Mouse (Mus musculus) neural tube, embryonic 12.5 days (tissue): Measurements from ENCODE around the gene Ctnna3. TPM values are rescaled to one million over a fixed set of nuclear protein-coding genes. Genes with fewer than 3 reads are reported as not detected.
"Not testable (repeated sequence)": the region's sequence is repeated elsewhere in the genome, so short reads cannot be mapped to it uniquely, and the experiment has no call there.

Source experiments
- ATAC-seq: fragments of 200-750 bp; cut with Nextera tagmentation; 2 replicates; pipeline ENCODE4 v1.8.0; 2017; ENCODE audit warnings: low read depth, mild to moderate bottlenecking, moderate TSS enrichment, moderate library complexity; ENCODE audit not compliant: low FRiP score
- H3K27ac ChIP-seq: fragments of 300-500 bp; sonication (generic); 2 replicates; pipeline ENCODE4 v1.5.1; 2016
- H3K27me3 ChIP-seq: fragments of 300-500 bp; sonication (generic); replicated peaks from 2 replicates; pipeline ENCODE4 v1.6.1; 2016; ENCODE audit warnings: mild to moderate bottlenecking
- H3K36me3 ChIP-seq: fragments of 300-500 bp; sonication (generic); 2 replicates; pipeline ENCODE4 v1.6.1; 2016; ENCODE audit warnings: mild to moderate bottlenecking
- H3K4me1 ChIP-seq: fragments of 300-500 bp; sonication (generic); 2 replicates; pipeline ENCODE4 v1.6.1; 2016
- H3K4me2 ChIP-seq: fragments of 300-500 bp; sonication (generic); replicated peaks from 2 replicates; pipeline ENCODE4 v1.6.1; 2016; ENCODE audit warnings: mild to moderate bottlenecking
- H3K4me3 ChIP-seq: fragments of 300-500 bp; sonication (generic); 2 replicates; pipeline ENCODE4 v1.5.1; 2016
- H3K9ac ChIP-seq: fragments of 300-500 bp; sonication (generic); 2 replicates; pipeline ENCODE4 v1.6.1; 2016; ENCODE audit warnings: mild to moderate bottlenecking
- H3K9me3 ChIP-seq: fragments of 300-500 bp; sonication (generic); 2 replicates; pipeline ENCODE4 v1.6.1; 2016; ENCODE audit warnings: mild to moderate bottlenecking
- WGBS: fragments of 180-500 bp; shearing (Covaris S2); methylation state at CpG from one replicate; pipeline ENCODE4 v1.1.7; 2016; 5-methylcytosine and 5-hydroxymethylcytosine counted together
- polyA plus RNA-seq: library from polyadenylated mRNA; unstranded; fragments of >200 nt; fragmentation: Nextera tagmentation; extraction: Ambion mirVana; gene quantifications from 2 replicates; pipeline ENCODE4 v1.2.1, GENCODE M21; 2016

The Ctnna3 gene
- polyA plus RNA-seq, 1 experiment from 2014 or later: 0.90 TPM

GRCm38 (mm10) chr10:64225826-64226225 is 795.9 kb downstream of the Ctnna3 start:
- not testable (repeated sequence) for H3K4me2 ChIP-seq, ATAC-seq, H3K4me3 ChIP-seq, H3K27ac ChIP-seq, H3K9me3 ChIP-seq, H3K4me1 ChIP-seq, H3K27me3 ChIP-seq, H3K9ac ChIP-seq, H3K36me3 ChIP-seq

GRCm38 (mm10) chr10:64243421-64243820 is 813.5 kb downstream of the Ctnna3 start:
- Histone ChIP-seq H3K9ac (no peak overlapping the region), H3K4me3 (no peak overlapping the region), H3K4me2 (no peak overlapping the region), H3K27ac (no peak overlapping the region), H3K9me3 (no peaks in the 10 kb centered on the region), H3K27me3 (no peaks in the 10 kb centered on the region), H3K36me3 (no peaks in the 10 kb centered on the region), H3K4me1 (no peaks in the 10 kb centered on the region)
- no peak for ATAC-seq
- WGBS: 83% methylated on average over 4 of the region's 4 CpGs

- H3K9me3 ChIP-seq: no peaks in the 10 kb centered on the region
- no peaks in the 10 kb centered on the region for H3K36me3 ChIP-seq
- no peak overlapping the region for H3K27ac ChIP-seq
- H3K27me3 ChIP-seq: no peaks in the 10 kb centered on the region
- no peak for ATAC-seq
- H3K9ac ChIP-seq: no peak overlapping the region
- H3K4me2 ChIP-seq: no peak overlapping the region
- no peaks in the 10 kb centered on the region for H3K4me1 ChIP-seq
- H3K4me3 ChIP-seq: no peak overlapping the region
- 86% methylated on average over 4 of the region's 4 CpGs for WGBS
These were observed 838.3 kb downstream of the Ctnna3 start for GRCm38 (mm10) chr10:64268156-64268555.

GRCm38 (mm10) chr10:64275143-64275542 is 845.2 kb downstream of the Ctnna3 start:
- 71% methylated on average over 1 of the region's 1 CpGs for WGBS

GRCm38 (mm10) chr10:64278836-64279235 is 848.9 kb downstream of the Ctnna3 start:
- no peak overlapping the region for H3K4me3 ChIP-seq
- no peaks in the 10 kb centered on the region for H3K4me1 ChIP-seq
- no peak overlapping the region for H3K9ac ChIP-seq
- no peaks in the 10 kb centered on the region for H3K36me3 ChIP-seq
- no peak overlapping the region for H3K4me2 ChIP-seq
- WGBS: 94% methylated on average over 2 of the region's 2 CpGs
- no peaks in the 10 kb centered on the region for H3K27me3 ChIP-seq
- no peak for ATAC-seq
- H3K9me3 ChIP-seq: no peaks in the 10 kb centered on the region
- H3K27ac ChIP-seq: no peak overlapping the region

More at GRCm38 (mm10) chr10:64275143-64275542, 845.2 kb downstream of the Ctnna3 start:
- no peaks in the 10 kb centered on the region for H3K9me3 ChIP-seq
- H3K36me3 ChIP-seq: no peaks in the 10 kb centered on the region
- H3K4me1 ChIP-seq: no peaks in the 10 kb centered on the region
- no peaks in the 10 kb centered on the region for H3K27me3 ChIP-seq
- no peak overlapping the region for H3K4me3 ChIP-seq
- H3K9ac ChIP-seq: no peak overlapping the region
- no peak overlapping the region for H3K27ac ChIP-seq
- no peak for ATAC-seq
- no peak overlapping the region for H3K4me2 ChIP-seq

- Histone ChIP-seq H3K36me3 (no peaks in the 10 kb centered on the region), H3K9ac (no peak overlapping the region), H3K9me3 (no peaks in the 10 kb centered on the region), H3K27me3 (no peaks in the 10 kb centered on the region), H3K4me3 (no peak overlapping the region), H3K4me2 (no peak overlapping the region), H3K4me1 (no peaks in the 10 kb centered on the region), H3K27ac (no peak overlapping the region)
- ATAC-seq: no peak
These were observed 875.9 kb downstream of the Ctnna3 start for GRCm38 (mm10) chr10:64305802-64306201.

GRCm38 (mm10) chr10:64311622-64312292 is 881.9 kb downstream of the Ctnna3 start:
- Histone ChIP-seq H3K9ac (no peak overlapping the region), H3K36me3 (no peaks in the 10 kb centered on the region), H3K4me1 (no peaks in the 10 kb centered on the region), H3K27ac (no peak overlapping the region), H3K27me3 (no peaks in the 10 kb centered on the region), H3K4me3 (no peak overlapping the region), H3K4me2 (no peak overlapping the region), H3K9me3 (no peaks in the 10 kb centered on the region)
- ATAC-seq: no peak
- 92% methylated on average over 2 of the region's 2 CpGs for WGBS

GRCm38 (mm10) chr10:64320332-64320731 is 890.4 kb downstream of the Ctnna3 start:
- 91% methylated on average over 7 of the region's 7 CpGs for WGBS
- H3K27me3 ChIP-seq: no peaks in the 10 kb centered on the region

GRCm38 (mm10) chr10:64342702-64343379 is 912.9 kb downstream of the Ctnna3 start:
- 75% methylated on average over 4 of the region's 4 CpGs for WGBS
- no peak overlapping the region for H3K27ac ChIP-seq
- no peaks in the 10 kb centered on the region for H3K9me3 ChIP-seq
- H3K9ac ChIP-seq: no peak overlapping the region
- no peak overlapping the region for H3K4me2 ChIP-seq
- H3K4me1 ChIP-seq: no peaks in the 10 kb centered on the region
- H3K4me3 ChIP-seq: no peak overlapping the region
- H3K27me3 ChIP-seq: no peaks in the 10 kb centered on the region
- H3K36me3 ChIP-seq: no peaks in the 10 kb centered on the region
- ATAC-seq: no peak

More at GRCm38 (mm10) chr10:64320332-64320731, 890.4 kb downstream of the Ctnna3 start:
- Histone ChIP-seq H3K4me3 (no peak overlapping the region), H3K9ac (no peak overlapping the region), H3K36me3 (no peaks in the 10 kb centered on the region), H3K4me1 (no peaks in the 10 kb centered on the region), H3K4me2 (no peak overlapping the region), H3K9me3 (no peaks in the 10 kb centered on the region), H3K27ac (no peak overlapping the region)
- no peak for ATAC-seq

GRCm38 (mm10) chr10:64373288-64373687 is 943.4 kb downstream of the Ctnna3 start:
- no peaks in the 10 kb centered on the region for H3K4me1 ChIP-seq
- no peak for ATAC-seq
- no peak overlapping the region for H3K4me2 ChIP-seq
- H3K36me3 ChIP-seq: no peaks in the 10 kb centered on the region
- no peak overlapping the region for H3K9ac ChIP-seq
- H3K4me3 ChIP-seq: no peak overlapping the region
- no peaks in the 10 kb centered on the region for H3K27me3 ChIP-seq
- WGBS: 82% methylated on average over 3 of the region's 3 CpGs
- H3K27ac ChIP-seq: no peak overlapping the region
- H3K9me3 ChIP-seq: no peaks in the 10 kb centered on the region

GRCm38 (mm10) chr10:64377751-64378150 is 947.9 kb downstream of the Ctnna3 start:
- H3K36me3 ChIP-seq: no peaks in the 10 kb centered on the region
- no peaks in the 10 kb centered on the region for H3K27me3 ChIP-seq
- ATAC-seq: no peak
- H3K4me1 ChIP-seq: no peaks in the 10 kb centered on the region
- no peak overlapping the region for H3K4me2 ChIP-seq
- no peak overlapping the region for H3K9ac ChIP-seq
- H3K27ac ChIP-seq: no peak overlapping the region
- 93% methylated on average over 4 of the region's 4 CpGs for WGBS
- no peak overlapping the region for H3K4me3 ChIP-seq
- no peaks in the 10 kb centered on the region for H3K9me3 ChIP-seq

- Histone ChIP-seq H3K4me2 (no peak overlapping the region), H3K27me3 (no peaks in the 10 kb centered on the region), H3K27ac (no peak overlapping the region), H3K9ac (no peak overlapping the region), H3K4me3 (no peak overlapping the region), H3K36me3 (no peaks in the 10 kb centered on the region), H3K9me3 (no peaks in the 10 kb centered on the region), H3K4me1 (no peaks in the 10 kb centered on the region)
- no peak for ATAC-seq
- 39% methylated on average over 2 of the region's 2 CpGs for WGBS
These were observed 966.7 kb downstream of the Ctnna3 start for GRCm38 (mm10) chr10:64396579-64396978.

GRCm38 (mm10) chr10:64418396-64418795 is 988.5 kb downstream of the Ctnna3 start:
- not testable (repeated sequence) for H3K9me3 ChIP-seq, H3K4me1 ChIP-seq, ATAC-seq, H3K27me3 ChIP-seq, H3K4me3 ChIP-seq, H3K27ac ChIP-seq, H3K36me3 ChIP-seq, H3K9ac ChIP-seq, H3K4me2 ChIP-seq
- 29% methylated on average over 1 of the region's 1 CpGs for WGBS
